Mouse (Mus musculus) kidney, postnatal 0 days (tissue): Measurements from ENCODE around the gene Scyl1. TPM values are rescaled to one million over a fixed set of nuclear protein-coding genes. Genes with fewer than 3 reads are reported as not detected.

Source experiments
- ATAC-seq: fragments of 200-750 bp; cut with Nextera tagmentation; replicated peaks from 2 replicates; pipeline ENCODE4 v1.8.0; 2017; ENCODE audit warnings: low read depth, moderate number of reproducible peaks, moderate TSS enrichment, moderate library complexity; ENCODE audit not compliant: low FRiP score
- DNase-seq: peaks from one replicate; pipeline ENCODE4 v3.0.0-alpha.2; 2016; ENCODE audit warnings: low spot score
- H3K27ac ChIP-seq: fragments of 300-500 bp; sonication (generic); 2 replicates; pipeline ENCODE4 v1.5.1; 2014; ENCODE audit warnings: mild to moderate bottlenecking
- H3K27me3 ChIP-seq: fragments of 300-500 bp; sonication (generic); 2 replicates; pipeline ENCODE4 v1.6.1; 2014; ENCODE audit warnings: low read length, mixed read lengths; ENCODE audit not compliant: insufficient read depth
- H3K36me3 ChIP-seq: fragments of 300-500 bp; sonication (generic); 2 replicates; pipeline ENCODE4 v1.6.1; 2014; ENCODE audit warnings: low read length, mixed read lengths; ENCODE audit not compliant: insufficient read depth
- H3K4me1 ChIP-seq: fragments of 300-500 bp; sonication (generic); replicated peaks from 2 replicates; pipeline ENCODE4 v1.6.1; 2014; ENCODE audit warnings: antibody characterized with exemption, low read length, mixed read lengths; ENCODE audit not compliant: insufficient read depth
- H3K4me2 ChIP-seq: fragments of 300-500 bp; sonication (generic); 2 replicates; pipeline ENCODE4 v1.6.1; 2014; ENCODE audit warnings: mild to moderate bottlenecking, low read length, moderate library complexity, mixed read lengths
- H3K4me3 ChIP-seq: fragments of 300-500 bp; sonication (generic); replicated peaks from 2 replicates; pipeline ENCODE4 v1.5.1; 2014; ENCODE audit warnings: low read depth, low read length
- H3K9ac ChIP-seq: fragments of 300-500 bp; sonication (generic); 2 replicates; pipeline ENCODE4 v1.6.1; 2014; ENCODE audit warnings: low read depth, low read length
- H3K9me3 ChIP-seq: fragments of 300-500 bp; sonication (generic); replicated peaks from 2 replicates; pipeline ENCODE4 v1.6.1; 2016; ENCODE audit warnings: low read length, inconsistent platforms, mixed read lengths
- CTCF ChIP-seq: IDR thresholded peaks from 2 replicates; pipeline ENCODE4 v1.5.1; 2016; ENCODE audit warnings: antibody characterized with exemption, low read depth, mild to moderate bottlenecking, moderate library complexity
- WGBS: fragments of 180-500 bp; shearing (Covaris S2); extraction: QIAGEN DNeasy Blood & Tissue Kit; methylation state at CpG from one replicate; pipeline ENCODE4 v1.1.7; 2014; 5-methylcytosine and 5-hydroxymethylcytosine counted together
- polyA plus RNA-seq: library from polyadenylated mRNA; unstranded; fragments of >200 nt; fragmentation: Nextera tagmentation; extraction: Ambion mirVana; gene quantifications from 2 replicates; pipeline ENCODE4 v1.2.1, GENCODE M21; 2015

The Scyl1 gene
- polyA plus RNA-seq, 1 experiment from 2014 or later: 63.5 TPM

GRCm38 (mm10) chr19:5787920-5788319 is 16.7 kb upstream of the Scyl1 start:
- no peak for TF ChIP-seq CTCF
- Histone ChIP-seq H3K27ac (no peak overlapping the region), H3K9me3 (no peaks in the 10 kb centered on the region), H3K27me3 (no peaks in the 10 kb centered on the region), H3K4me1 (0 out of 2 replicates have a peak, but pooled peaks cover 3% of the 10 kb centered on the region), H3K4me3 (no peak overlapping the region), H3K36me3 (no peaks in the 10 kb centered on the region), H3K9ac (no peak overlapping the region), H3K4me2 (no peak overlapping the region)
- DNase-seq (no peak), ATAC-seq (no peak)
- 91% methylated on average over 7 of the region's 7 CpGs for WGBS

GRCm38 (mm10) chr19:5787128-5787635 is 16.0 kb upstream of the Scyl1 start:
- H3K9me3 ChIP-seq: no peaks in the 10 kb centered on the region
- 0 out of 2 replicates have a peak overlapping the region, but pooled peaks have one; percentile 24 for H3K9ac ChIP-seq
- WGBS: 6% methylated on average over 8 of the region's 8 CpGs
- 0 out of 2 replicates have a peak, but pooled peaks cover 3% of the 10 kb centered on the region for H3K4me1 ChIP-seq
- no peaks in the 10 kb centered on the region for H3K27me3 ChIP-seq
- ATAC-seq (peak; percentile 44), DNase-seq (peak; percentile 94)
- no peak overlapping the region for H3K4me3 ChIP-seq
- H3K36me3 ChIP-seq: no peaks in the 10 kb centered on the region
- no peak overlapping the region for H3K4me2 ChIP-seq
- 0 out of 2 replicates have a peak overlapping the region, but pooled peaks have one; percentile 21 for H3K27ac ChIP-seq
- TF ChIP-seq CTCF: peak; percentile 91

GRCm38 (mm10) chr19:5786441-5787114 is 15.4 kb upstream of the Scyl1 start:
- Histone ChIP-seq H3K4me3 (no peak overlapping the region), H3K36me3 (no peaks in the 10 kb centered on the region), H3K9ac (no peak overlapping the region), H3K27ac (peak overlapping the region; percentile 60), H3K27me3 (no peaks in the 10 kb centered on the region), H3K4me2 (no peak overlapping the region), H3K4me1 (0 out of 2 replicates have a peak, but pooled peaks cover 3% of the 10 kb centered on the region), H3K9me3 (no peaks in the 10 kb centered on the region)
- DNase-seq (peak; percentile 93), ATAC-seq (peak; percentile 78)
- TF ChIP-seq CTCF: peak; percentile 92
- WGBS: 4% methylated on average over 12 of the region's 12 CpGs

GRCm38 (mm10) chr19:5784958-5785577 is 13.8 kb upstream of the Scyl1 start:
- no peaks in the 10 kb centered on the region for H3K27me3 ChIP-seq
- DNase-seq: no peak
- no peak overlapping the region for H3K27ac ChIP-seq
- no peaks in the 10 kb centered on the region for H3K9me3 ChIP-seq
- no peak overlapping the region for H3K4me3 ChIP-seq
- 62% methylated on average over 10 of the region's 10 CpGs for WGBS
- 0 out of 2 replicates have a peak, but pooled peaks cover 3% of the 10 kb centered on the region for H3K4me1 ChIP-seq
- no peaks in the 10 kb centered on the region for H3K36me3 ChIP-seq
- no peak overlapping the region for H3K9ac ChIP-seq
- H3K4me2 ChIP-seq: no peak overlapping the region
- 0 out of 2 replicates have a peak, but pooled peaks have one; percentile 10 for TF ChIP-seq CTCF
- no peak for ATAC-seq

GRCm38 (mm10) chr19:5782121-5782520 is 10.9 kb upstream of the Scyl1 start:
- H3K27me3 ChIP-seq: no peaks in the 10 kb centered on the region
- no peaks in the 10 kb centered on the region for H3K36me3 ChIP-seq
- H3K9ac ChIP-seq: no peak overlapping the region
- H3K4me1 ChIP-seq: 0 out of 2 replicates have a peak, but pooled peaks cover 3% of the 10 kb centered on the region
- H3K4me3 ChIP-seq: no peak overlapping the region
- DNase-seq: no peak
- no peak for ATAC-seq
- WGBS: 100% methylated on average over 1 of the region's 1 CpGs
- no peak overlapping the region for H3K27ac ChIP-seq
- H3K4me2 ChIP-seq: no peak overlapping the region
- no peaks in the 10 kb centered on the region for H3K9me3 ChIP-seq
- no peak for TF ChIP-seq CTCF

GRCm38 (mm10) chr19:5781532-5781931 is 10.3 kb upstream of the Scyl1 start:
- WGBS: 69% methylated on average over 6 of the region's 6 CpGs
- no peak overlapping the region for H3K27ac ChIP-seq
- no peak for ATAC-seq

More at GRCm38 (mm10) chr19:5781532-5781931, 10.3 kb upstream of the Scyl1 start:
- Histone ChIP-seq H3K27me3 (no peaks in the 10 kb centered on the region), H3K9ac (no peak overlapping the region), H3K9me3 (no peaks in the 10 kb centered on the region), H3K4me1 (0 out of 2 replicates have a peak, but pooled peaks cover under 1% of the 10 kb centered on the region), H3K4me3 (no peak overlapping the region), H3K36me3 (no peaks in the 10 kb centered on the region), H3K4me2 (no peak overlapping the region)
- no peak for DNase-seq
- TF ChIP-seq CTCF: no peak
